Mouse (Mus musculus) ovary, adult 18-20 months (tissue): ENCODE results near the gene Nlrc4.

ENCODE experiments used
- DNase-seq: peaks from one replicate; pipeline ENCODE4 v3.0.0; 2022; ENCODE audit warnings: low spot score, mixed read lengths

Nlrc4 gene

GRCm38 (mm10) chr17:74430074-74430473, 28.9 kb downstream of the Nlrc4 start:
- no peak for DNase-seq

- DNase-seq = no peak
These were observed 34.4 kb downstream of the Nlrc4 start for GRCm38 (mm10) chr17:74424401-74425005.

GRCm38 (mm10) chr17:74420656-74421055, 38.3 kb downstream of the Nlrc4 start:
- no peak for DNase-seq

- no peak for DNase-seq
These were observed 40.8 kb downstream of the Nlrc4 start for GRCm38 (mm10) chr17:74418171-74418570.

GRCm38 (mm10) chr17:74416841-74417360, 42.0 kb downstream of the Nlrc4 start:
- no peak for DNase-seq

GRCm38 (mm10) chr17:74414671-74415070, 44.3 kb downstream of the Nlrc4 start:
- DNase-seq = no peak

GRCm38 (mm10) chr17:74413324-74413723, 45.6 kb downstream of the Nlrc4 start:
- no peak for DNase-seq

GRCm38 (mm10) chr17:74409722-74410121, 49.2 kb downstream of the Nlrc4 start:
- DNase-seq = no peak

- no peak for DNase-seq
These were observed 52.5 kb downstream of the Nlrc4 start for GRCm38 (mm10) chr17:74406487-74406886.

GRCm38 (mm10) chr17:74402486-74403222, 56.3 kb downstream of the Nlrc4 start:
- no peak for DNase-seq

GRCm38 (mm10) chr17:74397173-74397572, 61.8 kb downstream of the Nlrc4 start:
- DNase-seq = no peak

- no peak for DNase-seq
These were observed 62.2 kb downstream of the Nlrc4 start for GRCm38 (mm10) chr17:74396766-74397165.

GRCm38 (mm10) chr17:74395383-74396065, 63.4 kb downstream of the Nlrc4 start, which contains the start of gene Slc30a6:
Gene Slc30a6 (plus strand): TSS chr17:74395608.
- peak; percentile 93 for DNase-seq

- DNase-seq = no peak
These were observed 64.1 kb downstream of the Nlrc4 start for GRCm38 (mm10) chr17:74394855-74395254.

- DNase-seq = no peak
These were observed 64.6 kb downstream of the Nlrc4 start for GRCm38 (mm10) chr17:74394381-74394780.

- no peak for DNase-seq
These were observed 69.1 kb downstream of the Nlrc4 start for GRCm38 (mm10) chr17:74389847-74390246.

- no peak for DNase-seq
These were observed 72.3 kb downstream of the Nlrc4 start for GRCm38 (mm10) chr17:74386657-74387056.

GRCm38 (mm10) chr17:74376916-74377315, 82.0 kb downstream of the Nlrc4 start:
- no peak for DNase-seq
